Mouse (Mus musculus) neural tube, embryonic 11.5 days (tissue): Measurements from ENCODE around the gene Map4k2. TPM values are rescaled to one million over a fixed set of nuclear protein-coding genes. Genes with fewer than 3 reads are reported as not detected.

Experiments
- ATAC-seq: fragments of 200-750 bp; cut with Nextera tagmentation; 2 replicates; pipeline ENCODE4 v1.8.0; 2017; ENCODE audit warnings: moderate number of reproducible peaks, mild to moderate bottlenecking, moderate TSS enrichment, moderate library complexity; ENCODE audit not compliant: insufficient read depth, low FRiP score, low TSS enrichment
- DNase-seq: peaks from one replicate; pipeline ENCODE4 v3.0.0-alpha.2; 2015; ENCODE audit warnings: low spot score
- H3K27ac ChIP-seq: fragments of 300-500 bp; sonication (generic); 2 replicates; pipeline ENCODE4 v1.5.1; 2014; ENCODE audit warnings: low read depth, mild to moderate bottlenecking, low read length
- H3K27me3 ChIP-seq: fragments of 300-500 bp; sonication (generic); 2 replicates; pipeline ENCODE4 v1.6.1; 2014; ENCODE audit warnings: mild to moderate bottlenecking, low read length, mixed read lengths; ENCODE audit not compliant: control insufficient read depth, insufficient read depth
- H3K36me3 ChIP-seq: fragments of 300-500 bp; sonication (generic); 2 replicates; pipeline ENCODE4 v1.6.1; 2014; ENCODE audit warnings: mild to moderate bottlenecking, low read length, moderate library complexity, mixed read lengths; ENCODE audit not compliant: control insufficient read depth, insufficient read depth
- H3K4me1 ChIP-seq: fragments of 300-500 bp; sonication (generic); 2 replicates; pipeline ENCODE4 v1.6.1; 2014; ENCODE audit warnings: low read length, mixed read lengths; ENCODE audit not compliant: control insufficient read depth, insufficient read depth
- H3K4me2 ChIP-seq: fragments of 300-500 bp; sonication (generic); 2 replicates; pipeline ENCODE4 v1.6.1; 2014; ENCODE audit warnings: low read depth, mild to moderate bottlenecking, moderate library complexity
- H3K4me3 ChIP-seq: fragments of 300-500 bp; sonication (generic); 2 replicates; pipeline ENCODE4 v1.5.1; 2014; ENCODE audit warnings: low read depth, low read length
- H3K9ac ChIP-seq: fragments of 300-500 bp; sonication (generic); 2 replicates; pipeline ENCODE4 v1.6.1; 2014; ENCODE audit warnings: mild to moderate bottlenecking, low read length
- H3K9me3 ChIP-seq: fragments of 300-500 bp; sonication (generic); 2 replicates; pipeline ENCODE4 v1.6.1; 2016; ENCODE audit warnings: low read length; ENCODE audit not compliant: control insufficient read depth
- WGBS: fragments of 180-500 bp; shearing (Covaris S2); extraction: QIAGEN DNeasy Blood & Tissue Kit; methylation state at CpG from one replicate; pipeline ENCODE4 v1.1.7; 2014; 5-methylcytosine and 5-hydroxymethylcytosine counted together
- polyA plus RNA-seq: library from polyadenylated mRNA; unstranded; fragments of >200 nt; fragmentation: Nextera tagmentation; extraction: Ambion mirVana; gene quantifications from 2 replicates; pipeline ENCODE4 v1.2.1, GENCODE M21; 2014

The Map4k2 gene
- polyA plus RNA-seq, 1 experiment from 2014 or later = 13.6 TPM

GRCm38 (mm10) chr19:6384954-6385353, 44.0 kb downstream of the Map4k2 start:
- no peak for DNase-seq
- WGBS = 78% methylated on average over 11 of the region's 11 CpGs

GRCm38 (mm10) chr19:6385419-6385818, 44.5 kb downstream of the Map4k2 start:
- Histone ChIP-seq H3K36me3 (no peaks in the 10 kb centered on the region), H3K4me3 (no peak overlapping the region), H3K4me1 (0 out of 2 replicates have a peak, but pooled peaks cover 7% of the 10 kb centered on the region), H3K27ac (no peak overlapping the region), H3K4me2 (no peak overlapping the region), H3K9ac (no peak overlapping the region), H3K9me3 (no peaks in the 10 kb centered on the region), H3K27me3 (no peaks in the 10 kb centered on the region)
- no peak for ATAC-seq
- 77% methylated on average over 5 of the region's 5 CpGs for WGBS
- DNase-seq = no peak

More at GRCm38 (mm10) chr19:6384954-6385353, 44.0 kb downstream of the Map4k2 start:
- no peak for ATAC-seq
- Histone ChIP-seq H3K27ac (no peak overlapping the region), H3K4me3 (no peak overlapping the region), H3K9ac (no peak overlapping the region), H3K4me1 (0 out of 2 replicates have a peak, but pooled peaks cover 7% of the 10 kb centered on the region), H3K36me3 (no peaks in the 10 kb centered on the region), H3K9me3 (no peaks in the 10 kb centered on the region), H3K4me2 (no peak overlapping the region), H3K27me3 (no peaks in the 10 kb centered on the region)

DNA sequence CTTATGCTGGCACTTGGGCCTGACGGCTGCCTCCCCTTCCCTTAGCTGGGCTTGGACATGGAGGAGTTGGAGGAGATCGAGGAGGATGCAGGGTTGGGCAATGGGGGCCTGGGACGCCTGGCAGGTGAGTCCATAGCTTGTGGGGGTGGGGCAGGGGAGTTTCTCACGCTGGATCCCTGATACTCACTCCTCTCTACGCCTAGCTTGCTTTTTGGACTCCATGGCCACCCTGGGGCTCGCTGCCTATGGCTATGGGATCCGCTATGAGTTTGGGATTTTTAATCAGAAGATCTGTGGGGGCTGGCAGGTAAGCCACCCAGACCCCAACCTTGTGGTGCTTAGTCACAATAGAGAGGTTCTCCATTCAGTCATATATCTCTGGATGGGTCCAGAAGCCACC, 44.9 kb downstream of the Map4k2 start:
- no peaks in the 10 kb centered on the region for H3K27me3 ChIP-seq
- no peak overlapping the region for H3K4me2 ChIP-seq
- no peaks in the 10 kb centered on the region for H3K9me3 ChIP-seq
- 0 out of 2 replicates have a peak, but pooled peaks cover 7% of the 10 kb centered on the region for H3K4me1 ChIP-seq
- H3K9ac ChIP-seq = no peak overlapping the region
- H3K27ac ChIP-seq = no peak overlapping the region
- no peaks in the 10 kb centered on the region for H3K36me3 ChIP-seq
- no peak for ATAC-seq
- 87% methylated on average over 7 of the region's 7 CpGs for WGBS
- no peak for DNase-seq
- no peak overlapping the region for H3K4me3 ChIP-seq

- Histone ChIP-seq H3K9ac (no peak overlapping the region), H3K4me1 (0 out of 2 replicates have a peak, but pooled peaks cover 7% of the 10 kb centered on the region), H3K9me3 (no peaks in the 10 kb centered on the region), H3K36me3 (no peaks in the 10 kb centered on the region), H3K27me3 (no peaks in the 10 kb centered on the region), H3K27ac (no peak overlapping the region), H3K4me3 (no peak overlapping the region), H3K4me2 (no peak overlapping the region)
- WGBS = 67% methylated on average over 9 of the region's 9 CpGs
- DNase-seq (no peak), ATAC-seq (no peak)
Observed at GRCm38 (mm10) chr19:6386234-6386633, 45.3 kb downstream of the Map4k2 start.

GRCm38 (mm10) chr19:6388006-6388405, 47.1 kb downstream of the Map4k2 start:
- WGBS = 82% methylated on average over 13 of the region's 13 CpGs
- ATAC-seq = no peak
- Histone ChIP-seq H3K9ac (no peak overlapping the region), H3K9me3 (no peaks in the 10 kb centered on the region), H3K36me3 (no peaks in the 10 kb centered on the region), H3K4me3 (no peak overlapping the region), H3K4me1 (0 out of 2 replicates have a peak, but pooled peaks cover 7% of the 10 kb centered on the region), H3K27me3 (no peaks in the 10 kb centered on the region), H3K27ac (no peak overlapping the region), H3K4me2 (no peak overlapping the region)
- DNase-seq = no peak

- 8% methylated on average over 16 of the region's 16 CpGs for WGBS
- Histone ChIP-seq H3K4me1 (0 out of 2 replicates have a peak, but pooled peaks cover 3% of the 10 kb centered on the region), H3K4me3 (no peak overlapping the region), H3K9me3 (no peaks in the 10 kb centered on the region), H3K27me3 (no peaks in the 10 kb centered on the region), H3K9ac (no peak overlapping the region), H3K27ac (no peak overlapping the region), H3K36me3 (no peaks in the 10 kb centered on the region), H3K4me2 (peak overlapping the region; percentile 39)
- ATAC-seq = no peak
- no peak for DNase-seq
Observed at GRCm38 (mm10) chr19:6389803-6390202, 48.9 kb downstream of the Map4k2 start.

GRCm38 (mm10) chr19:6390251-6390650, 49.3 kb downstream of the Map4k2 start:
- H3K9me3 ChIP-seq = no peaks in the 10 kb centered on the region
- H3K4me3 ChIP-seq = no peak overlapping the region
- H3K9ac ChIP-seq = no peak overlapping the region
- WGBS = 62% methylated on average over 6 of the region's 6 CpGs
- DNase-seq (no peak), ATAC-seq (no peak)
- no peaks in the 10 kb centered on the region for H3K27me3 ChIP-seq
- H3K27ac ChIP-seq = no peak overlapping the region
- H3K4me1 ChIP-seq = 0 out of 2 replicates have a peak, but pooled peaks cover 3% of the 10 kb centered on the region
- no peak overlapping the region for H3K4me2 ChIP-seq
- no peaks in the 10 kb centered on the region for H3K36me3 ChIP-seq

DNA sequence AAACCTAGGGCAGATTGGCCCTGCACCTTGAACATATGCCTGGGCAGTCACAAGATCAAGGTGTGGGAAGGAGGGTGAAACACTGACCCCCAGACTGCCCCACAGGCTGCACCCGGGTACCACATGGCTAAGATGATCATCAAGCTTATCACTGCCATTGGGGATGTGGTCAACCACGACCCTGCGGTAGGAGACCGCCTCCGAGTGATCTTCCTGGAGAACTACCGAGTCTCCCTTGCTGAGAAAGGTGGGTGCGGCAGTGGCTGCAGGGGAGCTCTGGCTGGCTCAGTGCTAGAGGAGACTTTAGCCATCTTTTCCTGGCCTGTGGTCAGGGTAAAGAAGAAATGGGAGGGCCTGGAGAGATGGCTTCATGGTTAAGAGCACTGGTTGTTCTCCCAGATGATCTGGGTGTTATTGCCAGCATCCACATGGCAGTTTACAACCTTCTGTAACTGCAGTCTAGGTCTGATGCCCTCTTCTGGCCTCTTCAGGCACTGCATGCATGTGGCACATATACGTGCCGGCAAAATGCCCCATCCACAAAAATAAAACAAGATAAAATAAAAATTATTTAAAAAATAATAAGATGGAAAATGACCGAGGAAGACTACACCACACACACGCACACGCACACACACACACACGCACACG, 51.9 kb downstream of the Map4k2 start:
- Histone ChIP-seq H3K27me3 (no peaks in the 10 kb centered on the region), H3K4me3 (no peak overlapping the region), H3K27ac (no peak overlapping the region), H3K4me1 (0 out of 2 replicates have a peak, but pooled peaks cover 3% of the 10 kb centered on the region), H3K4me2 (no peak overlapping the region), H3K9ac (no peak overlapping the region), H3K36me3 (no peaks in the 10 kb centered on the region), H3K9me3 (no peaks in the 10 kb centered on the region)
- 89% methylated on average over 14 of the region's 14 CpGs for WGBS
- ATAC-seq (no peak), DNase-seq (no peak)

- no peaks in the 10 kb centered on the region for H3K27me3 ChIP-seq
- H3K4me2 ChIP-seq = no peak overlapping the region
- H3K4me3 ChIP-seq = no peak overlapping the region
- H3K9ac ChIP-seq = no peak overlapping the region
- H3K27ac ChIP-seq = no peak overlapping the region
- ATAC-seq (no peak), DNase-seq (no peak)
- H3K9me3 ChIP-seq = no peaks in the 10 kb centered on the region
- WGBS = 92% methylated on average over 16 of the region's 16 CpGs
- no peaks in the 10 kb centered on the region for H3K36me3 ChIP-seq
- peaks cover 5% of the 10 kb centered on the region; the same call in 1 of the 2 replicates for H3K4me1 ChIP-seq
Observed at GRCm38 (mm10) chr19:6393637-6394036, 52.7 kb downstream of the Map4k2 start.
